Mouse (Mus musculus): ENCODE data around the gene Hoxb6. TPM values are rescaled to one million over a fixed set of nuclear protein-coding genes. Genes with fewer than 3 reads are reported as not detected.

Hoxb6 gene
- total RNA-seq, 2 experiments from 2014 or later = not detected

Small RNA genes within 50 kb of the gene (microRNA-seq; reads per million reads assigned to microRNA genes)
- 3.7 reads per million, percentile 9 among the genes with 10 or more reads in this experiment for gene Mir10a
- not detected for gene Mir196a-1

Other genes with a start within 250 kb of the Hoxb6 start
- 10 to 100 TPM; 63.0 to 64.2 TPM for gene Ube2z, start 227.1 kb upstream of the Hoxb6 start, total RNA-seq (2021)
- gene Atp5g1, start 216.8 kb upstream of the Hoxb6 start, total RNA-seq (2021) = 100 to 1,000 TPM; 556 to 586 TPM
- gene Calcoco2, start 180.5 kb upstream of the Hoxb6 start, total RNA-seq (2021) = not detected
- gene Ttll6, start 158.7 kb upstream of the Hoxb6 start, total RNA-seq (2021) = under 1 TPM; 0.24 to 0.53 TPM
- gene Hoxb13, start 98.2 kb upstream of the Hoxb6 start, total RNA-seq (2021) = not detected
- gene Hoxb9, start 21.0 kb upstream of the Hoxb6 start, total RNA-seq (2021) = not detected
- gene Hoxb8, start 10.6 kb upstream of the Hoxb6 start, total RNA-seq (2021) = not detected
- gene Hoxb7, start 5.9 kb upstream of the Hoxb6 start, total RNA-seq (2021) = not detected
- not detected for gene Hoxb5, start 10.9 kb downstream of the Hoxb6 start, total RNA-seq (2021)
- gene Hoxb4, start 25.8 kb downstream of the Hoxb6 start, total RNA-seq (2021) = not detected
- gene Hoxb3, start 30.9 kb downstream of the Hoxb6 start, total RNA-seq (2021) = not detected
- not detected for gene Hoxb2, start 58.0 kb downstream of the Hoxb6 start, total RNA-seq (2021)
- not detected for gene Hoxb1, start 73.3 kb downstream of the Hoxb6 start, total RNA-seq (2021)
- 1 to 10 TPM; 1.3 to 1.6 TPM for gene Skap1, start 172.1 kb downstream of the Hoxb6 start, total RNA-seq (2021)

Data from left cerebral cortex, postnatal 10 days (tissue).